Mouse (Mus musculus) lung, adult 2 months (tissue): ENCODE data around the gene Jun. TPM values are rescaled to one million over a fixed set of nuclear protein-coding genes. Genes with fewer than 3 reads are reported as not detected.
A peak's percentile ranks its signal among the peaks of the same experiment; 100 is the strongest.

Source experiments
- DNase-seq: peaks from one replicate; pipeline ENCODE4 v3.0.0; 2022
- H3K4me1 ChIP-seq: fragments of 200-500 bp; 2 replicates; pipeline ENCODE4 v1.6.1; 2011; ENCODE audit warnings: low read length; ENCODE audit not compliant: control insufficient read depth, insufficient read depth
- H3K4me3 ChIP-seq: fragments of 200-500 bp; replicated peaks from 2 replicates; pipeline ENCODE3; 2011; ENCODE audit warnings: low read depth, mild to moderate bottlenecking, control low read depth, low read length; ENCODE audit errors: extremely low read depth
- CTCF ChIP-seq: fragments of 200-500 bp; IDR thresholded peaks from 2 replicates; pipeline ENCODE4 v1.5.1; 2011; ENCODE audit warnings: mild to moderate bottlenecking, low read length, control low read depth; ENCODE audit not compliant: insufficient read depth
- POLR2A ChIP-seq: fragments of 200-500 bp; IDR thresholded peaks from 2 replicates; pipeline ENCODE4 v1.6.1; 2011; ENCODE audit warnings: low read depth, mild to moderate bottlenecking, control low read depth, low read length, borderline replicate concordance; ENCODE audit errors: extremely low read depth
- WGBS: fragments of 180-500 bp; shearing (Covaris S2); methylation state at CpG from one replicate; pipeline ENCODE4 v1.1.7; 2018; 5-methylcytosine and 5-hydroxymethylcytosine counted together
- polyA plus RNA-seq: library from polyadenylated mRNA; depleted of rRNA; stranded (reverse); fragments of >200 nt; gene quantifications from 2 replicates; pipeline ENCODE4 v1.2.3, GENCODE M21; 2012

Gene Jun
- polyA plus RNA-seq, 1 experiment, result 176 TPM

GRCm38 (mm10) chr4:95078625-95079024, 26.6 kb upstream of the Jun start:
- TF ChIP-seq CTCF, result no peak
- no peak for TF ChIP-seq POLR2A
- H3K4me3 ChIP-seq, result no peak overlapping the region
- 42% methylated on average over 8 of the region's 8 CpGs for WGBS
- no peak for DNase-seq
- H3K4me1 ChIP-seq, result peaks cover 21% of the 10 kb centered on the region

- Histone ChIP-seq H3K4me1 (peaks cover 5% of the 10 kb centered on the region; the same call in 1 of the 2 replicates), H3K4me3 (no peak overlapping the region)
- no peak for DNase-seq
- TF ChIP-seq CTCF (no peak), POLR2A (no peak)
- WGBS, result 47% methylated on average over 14 of the region's 14 CpGs
Observed at GRCm38 (mm10) chr4:95076279-95076678, 24.3 kb upstream of the Jun start.

DNA sequence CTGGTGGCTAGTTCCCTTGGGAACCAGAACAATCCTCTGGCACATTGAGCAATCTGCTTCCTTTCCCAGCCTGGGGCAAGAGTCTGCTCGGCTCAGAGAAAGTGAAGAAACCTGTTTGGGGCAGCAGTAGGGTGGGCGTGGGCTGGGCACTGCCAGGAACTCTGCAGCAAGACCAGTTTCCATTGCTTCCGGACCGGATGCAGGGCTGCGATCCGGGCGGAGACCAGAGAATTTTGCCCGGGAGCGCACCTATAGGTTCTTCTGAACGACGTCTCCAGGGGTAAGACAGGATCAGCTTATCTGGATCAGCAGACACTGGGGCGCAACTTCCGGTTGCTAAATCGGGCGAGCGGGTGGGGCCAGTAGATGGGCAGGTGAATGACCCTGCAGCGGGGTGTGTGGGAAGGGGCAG, 23.6 kb upstream of the Jun start:
- TF ChIP-seq POLR2A (no peak; the same call in 1 of the 2 replicates), CTCF (no peak)
- WGBS, result 53% methylated on average over 17 of the region's 17 CpGs
- 0 out of 2 replicates have a peak, but pooled peaks cover 2% of the 10 kb centered on the region for H3K4me1 ChIP-seq
- H3K4me3 ChIP-seq, result peak overlapping the region; percentile 31
- DNase-seq, result peak; percentile 47

GRCm38 (mm10) chr4:95074319-95074718, 22.3 kb upstream of the Jun start:
- peak; percentile 48 for DNase-seq
- Histone ChIP-seq H3K4me3 (no peak overlapping the region), H3K4me1 (0 out of 2 replicates have a peak, but pooled peaks cover 2% of the 10 kb centered on the region)
- no peak for TF ChIP-seq CTCF
- TF ChIP-seq POLR2A, result no peak
- WGBS, result 77% methylated on average over 6 of the region's 6 CpGs

DNA sequence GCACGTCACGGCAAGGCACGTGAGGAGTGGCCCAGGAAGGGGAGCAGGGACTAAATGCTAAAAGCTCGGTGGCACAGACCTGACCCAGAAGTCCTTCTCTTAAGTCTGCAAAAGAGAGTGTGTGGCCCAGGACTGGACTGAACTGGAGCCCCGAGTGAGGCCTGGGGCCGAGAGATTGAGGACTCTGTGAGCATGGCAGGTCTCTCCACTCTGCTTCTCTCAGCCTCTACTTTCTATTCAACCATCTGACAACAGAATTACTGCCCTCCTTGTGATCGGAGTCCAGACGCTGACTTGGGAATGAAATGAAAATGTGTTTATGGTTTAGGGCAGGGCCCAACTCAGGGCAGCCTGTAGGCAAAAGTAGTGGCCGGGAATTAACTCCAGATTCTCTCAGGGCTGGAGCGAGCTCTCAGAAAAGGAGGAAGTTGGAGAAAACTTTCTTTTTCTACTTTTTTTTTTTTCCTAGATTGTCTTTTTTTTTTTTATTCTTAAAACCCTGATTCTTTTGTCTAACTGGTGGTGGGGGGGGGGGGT, 21.3 kb upstream of the Jun start:
- TF ChIP-seq POLR2A (no peak), CTCF (no peak)
- WGBS, result 74% methylated on average over 10 of the region's 10 CpGs
- Histone ChIP-seq H3K4me1 (0 out of 2 replicates have a peak, but pooled peaks cover 4% of the 10 kb centered on the region), H3K4me3 (no peak overlapping the region)
- DNase-seq, result no peak

GRCm38 (mm10) chr4:95070407-95070806, 18.4 kb upstream of the Jun start:
- DNase-seq, result no peak

GRCm38 (mm10) chr4:95068045-95068948, 16.3 kb upstream of the Jun start:
- WGBS, result 67% methylated on average over 8 of the region's 8 CpGs
- no peak for TF ChIP-seq CTCF
- TF ChIP-seq POLR2A, result no peak
- Histone ChIP-seq H3K4me3 (no peak overlapping the region), H3K4me1 (0 out of 2 replicates have a peak, but pooled peaks cover 2% of the 10 kb centered on the region)
- DNase-seq, result no peak

More at GRCm38 (mm10) chr4:95070407-95070806, 18.4 kb upstream of the Jun start:
- no peak for TF ChIP-seq CTCF
- Histone ChIP-seq H3K4me1 (0 out of 2 replicates have a peak, but pooled peaks cover 4% of the 10 kb centered on the region), H3K4me3 (no peak overlapping the region)
- 63% methylated on average over 5 of the region's 5 CpGs for WGBS

DNA sequence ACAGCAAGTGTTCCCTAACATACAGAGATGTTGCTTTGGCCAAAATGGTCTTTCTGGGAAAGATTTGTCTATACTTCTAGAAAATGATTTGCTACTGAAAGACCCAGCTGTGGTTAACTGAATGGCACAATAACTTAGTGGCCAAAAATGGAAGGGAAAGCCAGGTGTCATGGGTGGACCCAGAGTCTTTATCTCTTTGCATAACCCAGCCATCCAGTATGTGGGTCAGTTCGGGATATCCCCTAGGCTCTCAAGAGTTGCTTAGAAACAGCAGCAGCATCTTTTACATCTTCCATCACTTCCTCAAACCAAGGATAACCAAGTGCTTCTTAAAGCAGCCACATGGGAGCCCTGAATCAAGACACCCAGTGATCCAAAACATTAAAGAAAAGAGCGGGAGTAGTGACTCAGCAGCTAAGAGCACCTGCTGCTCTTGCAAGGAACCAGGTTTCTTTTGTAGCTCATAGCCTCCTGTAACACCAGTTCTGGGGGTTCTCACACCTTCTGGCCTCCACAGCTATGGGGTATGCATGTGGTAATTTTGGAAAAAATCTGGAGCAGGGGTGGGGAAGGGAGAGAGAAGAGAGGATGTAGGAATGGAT, 11.7 kb upstream of the Jun start:
- TF ChIP-seq POLR2A (no peak), CTCF (no peak)
- H3K4me1 ChIP-seq, result 0 out of 2 replicates have a peak, but pooled peaks cover under 1% of the 10 kb centered on the region
- 94% methylated on average over 2 of the region's 2 CpGs for WGBS
- DNase-seq, result no peak
- no peak overlapping the region for H3K4me3 ChIP-seq

- TF ChIP-seq CTCF, result no peak
- no peak for TF ChIP-seq POLR2A
- Histone ChIP-seq H3K4me3 (no peak overlapping the region), H3K4me1 (no peaks in the 10 kb centered on the region)
- 60% methylated on average over 9 of the region's 9 CpGs for WGBS
- no peak for DNase-seq
Observed at GRCm38 (mm10) chr4:95062873-95063272, 10.9 kb upstream of the Jun start.

GRCm38 (mm10) chr4:95057264-95057663, 5.2 kb upstream of the Jun start:
- no peak for DNase-seq
- WGBS, result 36% methylated on average over 4 of the region's 4 CpGs
- TF ChIP-seq POLR2A (no peak), CTCF (no peak)

DNA sequence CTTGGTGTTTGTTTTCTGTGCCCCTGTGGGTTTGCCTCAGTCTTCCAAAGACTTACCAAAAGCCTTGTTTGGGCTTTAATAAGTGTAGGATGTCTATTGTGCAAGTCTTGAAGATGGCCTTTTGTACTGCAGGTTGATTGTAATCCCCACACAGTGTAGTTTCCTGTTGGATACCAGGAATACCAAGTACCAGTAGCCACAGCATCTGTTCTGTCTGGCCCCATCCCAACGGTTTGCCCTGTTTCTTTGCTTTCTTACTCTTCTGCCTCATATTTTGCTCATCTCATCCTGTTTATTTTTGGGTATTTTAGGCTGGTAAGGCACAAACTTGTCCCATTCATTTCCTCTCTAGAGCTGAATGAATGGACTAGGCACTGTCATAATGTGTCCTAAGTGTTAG, 3.3 kb upstream of the Jun start:
- H3K4me3 ChIP-seq, result no peak overlapping the region
- no peak for TF ChIP-seq CTCF
- no peak for TF ChIP-seq POLR2A
- peaks cover 4% of the 10 kb centered on the region; the same call in 1 of the 2 replicates for H3K4me1 ChIP-seq
- 45% methylated on average over 1 of the region's 1 CpGs for WGBS
- no peak for DNase-seq

More at GRCm38 (mm10) chr4:95057264-95057663, 5.2 kb upstream of the Jun start:
- H3K4me3 ChIP-seq, result no peak overlapping the region
- H3K4me1 ChIP-seq, result peaks cover 4% of the 10 kb centered on the region; the same call in 1 of the 2 replicates
